Mouse (Mus musculus): ENCODE data around the gene Gm1123. TPM values are rescaled to one million over a fixed set of nuclear protein-coding genes. Genes with fewer than 3 reads are reported as not detected.

Gene Gm1123
- polyA plus RNA-seq, 1 experiment, result 0.05 TPM

DNA sequence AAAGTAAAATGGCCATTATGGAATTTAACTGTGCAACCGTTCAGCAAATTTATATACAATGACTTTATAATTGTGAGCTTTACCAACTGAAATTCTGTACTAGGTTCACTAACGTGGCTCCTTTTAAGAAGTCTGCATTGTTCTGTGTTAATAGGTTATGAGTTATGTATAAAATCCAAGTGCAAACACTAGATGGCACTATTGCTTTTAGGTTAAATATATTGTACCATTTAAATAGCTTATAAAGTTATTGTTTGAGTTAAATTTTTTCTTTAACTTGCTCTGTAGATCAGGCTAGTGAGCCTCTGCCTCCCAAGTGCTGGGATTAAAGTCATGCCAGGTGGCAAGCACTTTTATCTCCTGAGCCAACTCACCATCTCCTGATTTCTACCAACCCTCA is 28.7 kb upstream of the Gm1123 start:
- no peaks in the 10 kb centered on the region for H3K36me3 ChIP-seq (ENCODE audit: control insufficient read depth, insufficient read depth, low read length)
- H3K4me1 ChIP-seq (ENCODE audit: control insufficient read depth, insufficient read depth, insufficient read length), result no peaks in the 10 kb centered on the region
- 53% methylated on average over 2 of the region's 2 CpGs for WGBS
- no peaks in the 10 kb centered on the region for H3K27me3 ChIP-seq (ENCODE audit: control insufficient read depth, insufficient read depth, low read length)
- no peak for DNase-seq (ENCODE audit: low read depth in 1 of 2, low spot score in 2 of 2)
- no peak overlapping the region for H3K27ac ChIP-seq (ENCODE audit: insufficient read depth, low read length)
- no peak overlapping the region for H3K4me3 ChIP-seq (ENCODE audit: extremely low read depth, insufficient read depth, insufficient read length)
- TF ChIP-seq CTCF (IDR thresholded peaks at IDR 0.05; ENCODE audit: extremely low read depth, insufficient read depth, insufficient read length, insufficient replicate concordance), result no peak
- TF ChIP-seq POLR2A (IDR thresholded peaks at IDR 0.05; ENCODE audit: low read depth, low read length), result no peak

- Histone ChIP-seq H3K36me3 (ENCODE audit: control insufficient read depth, insufficient read depth, low read length) (no peaks in the 10 kb centered on the region), H3K27me3 (ENCODE audit: control insufficient read depth, insufficient read depth, low read length) (no peaks in the 10 kb centered on the region), H3K27ac (ENCODE audit: insufficient read depth, low read length) (no peak overlapping the region), H3K4me1 (ENCODE audit: control insufficient read depth, insufficient read depth, insufficient read length) (no peaks in the 10 kb centered on the region), H3K4me3 (ENCODE audit: extremely low read depth, insufficient read depth, insufficient read length) (no peak overlapping the region)
- peak; percentile 12 to 58 for DNase-seq (ENCODE audit: low read depth in 1 of 2, low spot score in 2 of 2)
- TF ChIP-seq CTCF (IDR thresholded peaks at IDR 0.05; ENCODE audit: extremely low read depth, insufficient read depth, insufficient read length, insufficient replicate concordance) (peak; percentile 89), POLR2A (IDR thresholded peaks at IDR 0.05; ENCODE audit: low read depth, low read length) (no peak)
- 40% methylated on average over 7 of the region's 7 CpGs for WGBS
These were observed 27.0 kb upstream of the Gm1123 start for GRCm38 (mm10) chr9:99062544-99062943.

DNA sequence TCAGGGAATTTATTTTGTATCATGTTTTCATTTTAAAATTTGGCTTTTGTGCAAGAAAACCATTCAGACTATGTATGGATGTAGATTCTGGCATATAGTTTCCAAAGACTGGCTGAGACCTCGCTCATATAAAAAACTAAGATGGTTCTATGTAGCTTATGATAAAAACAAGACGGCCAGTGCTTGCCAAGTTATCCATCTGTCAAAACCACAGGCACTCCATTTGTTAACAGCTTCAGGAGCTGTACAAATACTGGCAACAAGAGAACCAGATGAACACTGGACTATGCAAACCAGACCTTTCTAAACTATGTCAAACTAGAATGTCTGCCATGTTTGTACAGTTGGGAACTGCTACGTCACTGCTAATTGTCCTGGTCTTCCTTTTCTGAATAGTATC is 22.2 kb upstream of the Gm1123 start:
- H3K4me3 ChIP-seq (ENCODE audit: extremely low read depth, insufficient read depth, insufficient read length), result no peak overlapping the region
- H3K36me3 ChIP-seq (ENCODE audit: control insufficient read depth, insufficient read depth, low read length), result no peaks in the 10 kb centered on the region

DNA sequence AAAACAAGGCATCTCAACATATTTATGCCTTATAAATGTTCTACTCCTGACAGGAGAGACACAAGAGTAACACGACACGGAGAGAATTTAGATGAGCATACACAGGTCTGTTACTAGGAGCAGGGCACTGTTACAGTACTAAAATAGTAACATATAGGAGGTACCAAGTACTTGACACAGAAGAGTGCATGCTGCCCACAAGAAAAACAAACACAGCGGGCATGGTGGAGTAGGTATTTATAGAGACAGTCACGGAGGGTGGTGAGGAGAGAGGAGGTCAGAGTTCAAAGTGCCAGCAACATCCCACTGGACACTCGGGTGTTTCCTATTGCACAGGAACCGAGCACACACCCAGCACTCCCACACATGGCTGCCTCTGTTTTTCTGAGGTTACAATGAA is 14.2 kb upstream of the Gm1123 start:
- Histone ChIP-seq H3K27me3 (ENCODE audit: control insufficient read depth, insufficient read depth, low read length) (no peaks in the 10 kb centered on the region), H3K36me3 (ENCODE audit: control insufficient read depth, insufficient read depth, low read length) (no peaks in the 10 kb centered on the region; the same call in 1 of the 2 replicates), H3K27ac (ENCODE audit: insufficient read depth, low read length) (no peak overlapping the region), H3K4me3 (ENCODE audit: extremely low read depth, insufficient read depth, insufficient read length) (no peak overlapping the region), H3K4me1 (ENCODE audit: control insufficient read depth, insufficient read depth, insufficient read length) (no peaks in the 10 kb centered on the region)
- TF ChIP-seq CTCF (IDR thresholded peaks at IDR 0.05; ENCODE audit: extremely low read depth, insufficient read depth, insufficient read length, insufficient replicate concordance) (no peak), POLR2A (IDR thresholded peaks at IDR 0.05; ENCODE audit: low read depth, low read length) (no peak)
- no peak for DNase-seq (ENCODE audit: low read depth in 1 of 2, low spot score in 2 of 2)
- 81% methylated on average over 6 of the region's 6 CpGs for WGBS

More for the DNA sequence above, 22.2 kb upstream of the Gm1123 start:
- no peak for TF ChIP-seq POLR2A (IDR thresholded peaks at IDR 0.05; ENCODE audit: low read depth, low read length)
- TF ChIP-seq CTCF (IDR thresholded peaks at IDR 0.05; ENCODE audit: extremely low read depth, insufficient read depth, insufficient read length, insufficient replicate concordance), result no peak
- no peaks in the 10 kb centered on the region for H3K4me1 ChIP-seq (ENCODE audit: control insufficient read depth, insufficient read depth, insufficient read length)
- DNase-seq (ENCODE audit: low read depth in 1 of 2, low spot score in 2 of 2), result no peak
- H3K27me3 ChIP-seq (ENCODE audit: control insufficient read depth, insufficient read depth, low read length), result no peaks in the 10 kb centered on the region
- H3K27ac ChIP-seq (ENCODE audit: insufficient read depth, low read length), result no peak overlapping the region
- WGBS, result 91% methylated on average over 3 of the region's 3 CpGs

DNA sequence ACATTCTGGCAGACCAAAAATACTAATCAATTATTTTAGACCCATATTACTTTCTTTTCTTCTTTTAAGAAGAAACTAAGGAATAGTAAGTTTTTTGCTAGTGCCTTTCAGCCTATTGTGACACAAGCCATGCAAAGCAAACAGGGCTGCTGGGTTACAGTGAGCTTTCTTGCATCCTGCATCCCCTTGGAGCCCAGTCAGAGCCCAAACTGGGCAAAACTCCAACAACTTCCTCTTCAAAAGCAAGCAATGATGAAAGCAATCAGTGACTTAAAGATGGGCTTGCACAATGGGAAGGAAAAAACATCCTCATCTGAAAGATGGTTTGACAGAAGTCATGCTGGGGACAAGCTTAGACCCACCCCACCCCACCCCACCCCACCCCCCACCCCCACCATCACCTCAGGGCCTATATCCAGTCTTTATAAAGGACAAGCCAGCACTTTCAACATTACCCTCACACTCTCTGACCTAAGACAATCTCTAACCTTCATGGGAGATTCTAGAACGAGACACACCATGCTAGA is 13.3 kb upstream of the Gm1123 start:
- Histone ChIP-seq H3K27me3 (ENCODE audit: control insufficient read depth, insufficient read depth, low read length) (no peaks in the 10 kb centered on the region), H3K36me3 (ENCODE audit: control insufficient read depth, insufficient read depth, low read length) (no peaks in the 10 kb centered on the region; the same call in 1 of the 2 replicates), H3K4me3 (ENCODE audit: extremely low read depth, insufficient read depth, insufficient read length) (no peak overlapping the region), H3K4me1 (ENCODE audit: control insufficient read depth, insufficient read depth, insufficient read length) (no peaks in the 10 kb centered on the region), H3K27ac (ENCODE audit: insufficient read depth, low read length) (no peak overlapping the region)
- no peak for DNase-seq (ENCODE audit: low read depth in 1 of 2, low spot score in 2 of 2)
- TF ChIP-seq CTCF (IDR thresholded peaks at IDR 0.05; ENCODE audit: extremely low read depth, insufficient read depth, insufficient read length, insufficient replicate concordance) (no peak), POLR2A (IDR thresholded peaks at IDR 0.05; ENCODE audit: low read depth, low read length) (no peak)
- 57% methylated on average over 1 of the region's 1 CpGs for WGBS

- 93% methylated on average over 8 of the region's 8 CpGs for WGBS
- DNase-seq (ENCODE audit: low read depth in 1 of 2, low spot score in 2 of 2), result no peak
These were observed 9.2 kb upstream of the Gm1123 start for GRCm38 (mm10) chr9:99044761-99045160.

GRCm38 (mm10) chr9:99042641-99043040 is 7.1 kb upstream of the Gm1123 start:
- TF ChIP-seq POLR2A (IDR thresholded peaks at IDR 0.05; ENCODE audit: low read depth, low read length) (no peak), CTCF (IDR thresholded peaks at IDR 0.05; ENCODE audit: extremely low read depth, insufficient read depth, insufficient read length, insufficient replicate concordance) (no peak)
- H3K27ac ChIP-seq (ENCODE audit: insufficient read depth, low read length), result no peak overlapping the region
- H3K4me1 ChIP-seq (ENCODE audit: control insufficient read depth, insufficient read depth, insufficient read length), result no peaks in the 10 kb centered on the region
- no peak for DNase-seq (ENCODE audit: low read depth in 1 of 2, low spot score in 2 of 2)
- WGBS, result 96% methylated on average over 4 of the region's 4 CpGs
- no peak overlapping the region for H3K4me3 ChIP-seq (ENCODE audit: extremely low read depth, insufficient read depth, insufficient read length)
- H3K36me3 ChIP-seq (ENCODE audit: control insufficient read depth, insufficient read depth, low read length), result no peaks in the 10 kb centered on the region; the same call in 1 of the 2 replicates
- H3K27me3 ChIP-seq (ENCODE audit: control insufficient read depth, insufficient read depth, low read length), result no peaks in the 10 kb centered on the region

More at GRCm38 (mm10) chr9:99044761-99045160, 9.2 kb upstream of the Gm1123 start:
- no peaks in the 10 kb centered on the region for H3K4me1 ChIP-seq (ENCODE audit: control insufficient read depth, insufficient read depth, insufficient read length)
- no peak overlapping the region for H3K4me3 ChIP-seq (ENCODE audit: extremely low read depth, insufficient read depth, insufficient read length)
- no peak overlapping the region for H3K27ac ChIP-seq (ENCODE audit: insufficient read depth, low read length)
- TF ChIP-seq CTCF (IDR thresholded peaks at IDR 0.05; ENCODE audit: extremely low read depth, insufficient read depth, insufficient read length, insufficient replicate concordance), result no peak
- no peak for TF ChIP-seq POLR2A (IDR thresholded peaks at IDR 0.05; ENCODE audit: low read depth, low read length)
- no peaks in the 10 kb centered on the region for H3K27me3 ChIP-seq (ENCODE audit: control insufficient read depth, insufficient read depth, low read length)
- H3K36me3 ChIP-seq (ENCODE audit: control insufficient read depth, insufficient read depth, low read length), result no peaks in the 10 kb centered on the region; the same call in 1 of the 2 replicates
